Mouse (Mus musculus) cerebellum, adult 9-10 months (tissue): ENCODE measurements at regions not wholly inside any gene's neighbourhood (a gene's known extent, or its start where the extent isn't known, plus 50 kb on each side); places are given as distances from the start of the nearest gene placed in this dataset.

ENCODE experiments used
- DNase-seq: peaks from one replicate; pipeline ENCODE4 v3.0.0; 2022

DNA sequence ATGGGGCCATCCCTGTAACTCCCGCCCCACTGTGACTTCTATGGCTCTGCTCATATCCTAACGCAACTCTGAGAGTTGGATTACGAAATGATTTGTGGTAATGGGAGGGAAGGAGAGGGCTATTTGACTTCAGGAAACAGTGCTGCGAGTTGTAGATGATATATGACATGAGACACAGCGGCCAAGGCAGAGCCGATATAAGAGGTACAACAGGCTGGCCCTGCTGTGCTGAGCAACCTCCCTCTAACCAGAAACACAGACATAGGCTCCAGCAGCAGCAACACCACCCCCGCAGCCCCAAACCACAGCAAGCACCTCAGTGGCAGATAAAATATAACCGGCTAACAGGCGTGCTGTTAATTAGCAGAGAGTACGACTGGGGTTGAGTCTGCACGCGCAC, 312.5 kb upstream of the Mgmt start:
- DNase-seq: no peak

DNA sequence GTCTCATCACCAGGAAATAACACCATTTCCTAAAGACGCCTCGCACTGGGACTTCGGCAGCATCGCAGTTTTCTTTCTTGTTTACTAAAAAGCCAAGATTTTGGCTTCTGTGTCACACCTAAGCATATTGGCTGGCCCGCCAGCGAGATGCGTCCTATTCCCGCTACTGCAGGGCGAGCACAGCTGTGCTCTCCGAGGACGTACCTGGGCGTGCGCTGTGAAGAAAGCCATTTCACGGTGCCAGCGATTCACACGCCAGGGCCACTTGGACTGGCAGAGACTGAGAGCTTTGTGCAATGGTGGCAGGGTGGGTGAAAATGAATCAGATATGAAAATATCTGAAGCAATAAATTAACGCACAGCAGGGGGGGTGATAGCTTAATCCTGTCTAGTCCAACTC, 310.1 kb upstream of the Mgmt start:
- DNase-seq: no peak

DNA sequence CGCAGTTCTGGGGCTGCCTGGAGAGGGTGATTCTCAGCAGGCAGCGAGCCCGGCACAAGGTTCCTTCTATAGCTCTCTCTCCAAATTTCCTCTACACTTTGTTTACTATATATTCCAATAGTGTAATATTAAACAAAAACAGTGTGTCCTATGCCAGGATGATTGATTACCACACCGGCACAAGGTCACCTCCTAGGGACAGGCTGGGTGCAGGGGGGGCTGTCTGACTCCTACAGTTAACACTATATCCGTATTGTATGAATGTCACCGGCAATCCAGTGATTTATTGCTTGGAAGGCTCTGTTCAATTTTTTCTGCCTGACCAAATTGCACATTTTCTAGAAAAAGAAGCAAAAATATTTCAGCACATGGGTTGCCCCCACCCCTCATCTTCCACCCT, 305.9 kb upstream of the Mgmt start:
- no peak for DNase-seq

DNA sequence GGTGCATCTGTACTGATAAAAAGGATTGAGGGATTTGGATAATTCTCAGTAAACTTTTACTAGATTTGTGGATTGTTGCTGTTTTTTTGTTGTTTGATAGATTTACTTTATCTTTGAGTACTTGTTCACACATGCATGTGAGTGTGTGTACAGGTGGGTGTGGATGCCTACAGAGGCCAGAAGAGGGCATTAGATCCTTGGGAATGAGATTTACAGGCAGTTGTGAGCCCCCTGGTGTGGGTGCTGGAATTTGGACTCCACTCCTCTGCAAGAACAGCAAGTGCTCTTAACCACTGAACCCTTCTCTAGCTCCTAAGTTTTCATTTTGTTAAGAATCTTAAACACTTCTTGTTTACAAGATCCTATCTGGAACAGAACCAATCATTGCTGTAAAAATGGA, 303.5 kb upstream of the Mgmt start:
- DNase-seq: no peak

DNA sequence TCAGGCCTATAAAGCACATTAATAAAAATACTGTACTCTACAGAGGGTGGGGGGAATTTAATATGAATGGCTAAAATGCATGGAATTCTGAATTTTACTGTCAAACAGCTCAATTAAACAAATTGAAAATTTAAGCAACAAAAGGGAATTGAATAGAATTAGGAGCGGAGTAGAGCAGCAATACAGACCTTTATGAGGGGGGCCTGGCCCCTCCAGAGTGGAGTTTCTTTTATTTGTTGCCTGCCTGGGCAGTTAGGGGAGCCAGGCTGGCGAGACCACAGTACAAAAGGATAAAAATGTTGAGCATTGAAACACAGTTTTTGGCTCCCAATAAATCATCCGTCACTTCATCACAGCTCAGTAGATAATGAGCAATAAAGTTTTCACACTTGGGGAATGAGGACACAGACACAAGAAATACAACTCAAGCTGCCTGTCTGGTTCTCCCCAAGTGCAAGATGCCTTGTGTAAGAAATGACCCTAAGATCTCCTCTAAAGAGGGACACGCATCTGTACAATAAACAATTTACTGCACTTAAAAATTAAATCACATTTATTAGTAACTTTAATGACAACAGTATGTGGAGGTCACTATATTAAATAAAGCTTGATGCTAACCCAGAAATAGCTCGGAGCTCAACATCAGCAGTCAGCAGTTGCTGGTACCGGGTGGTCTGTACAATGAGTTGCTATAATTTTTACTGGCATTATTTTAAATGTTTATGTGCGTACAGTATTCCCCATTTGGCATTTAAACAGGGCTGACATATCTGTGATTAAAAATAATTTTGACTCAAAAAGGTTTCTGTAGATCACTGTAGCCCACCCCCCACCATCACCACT, 286.9 kb upstream of the Mgmt start:
- no peak for DNase-seq

DNA sequence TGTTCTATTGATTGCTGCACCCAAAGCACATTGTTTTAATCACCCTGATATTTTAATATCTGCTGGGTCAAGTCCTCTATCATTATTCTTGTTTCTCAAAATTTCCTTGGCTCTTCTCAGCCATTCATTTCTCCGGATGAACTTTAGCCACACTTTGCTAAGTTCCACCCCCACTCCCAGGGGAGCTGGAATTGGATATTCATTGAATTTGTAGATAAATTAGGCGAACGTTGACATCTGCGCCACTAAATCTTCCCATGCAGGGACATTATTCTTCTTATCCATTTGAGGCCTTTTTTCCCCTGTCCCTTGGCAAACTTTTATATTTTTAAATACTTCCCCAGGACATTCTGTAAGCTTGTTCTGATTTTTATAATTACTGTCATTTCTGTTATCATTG, 280.9 kb upstream of the Mgmt start:
- DNase-seq: no peak

DNA sequence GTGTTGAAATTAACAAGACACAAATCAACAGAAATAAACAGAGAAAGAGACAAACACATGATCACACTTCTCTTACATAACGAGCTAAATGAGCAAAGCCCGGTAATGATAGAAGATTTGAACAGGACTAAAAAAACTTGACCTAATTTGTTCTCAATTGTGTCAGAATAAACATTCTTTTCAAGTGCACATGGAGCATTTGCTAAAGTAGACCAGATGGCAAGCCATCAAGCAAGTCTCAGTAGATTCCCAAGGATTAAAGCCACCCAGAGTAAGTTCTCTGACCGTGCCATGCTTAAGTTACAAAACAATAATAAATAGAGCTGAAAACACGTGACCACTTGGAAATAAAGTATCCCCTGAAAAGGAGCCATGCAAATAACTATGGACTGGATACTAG, 269.9 kb upstream of the Mgmt start:
- DNase-seq: no peak

DNA sequence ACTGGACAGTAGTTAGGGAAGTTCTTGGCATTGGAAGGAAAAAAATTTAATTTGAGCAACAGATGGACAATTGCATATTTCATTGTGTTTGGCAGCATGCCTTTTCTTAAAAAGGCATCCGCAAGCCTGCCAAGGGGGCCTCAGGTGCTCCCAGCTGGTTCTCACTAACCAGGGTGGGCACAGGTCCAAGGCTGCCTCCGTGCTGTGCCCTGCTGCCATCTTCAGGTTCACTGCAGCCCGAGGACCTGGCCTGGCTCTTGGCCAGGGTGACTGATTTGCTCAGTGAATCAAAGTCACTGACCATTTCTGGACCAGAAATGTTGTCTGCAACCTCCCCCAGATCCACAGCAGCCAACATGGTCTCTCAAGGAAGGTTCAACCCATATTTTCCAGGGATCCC, 263.3 kb upstream of the Mgmt start:
- peak; percentile 74 for DNase-seq

DNA sequence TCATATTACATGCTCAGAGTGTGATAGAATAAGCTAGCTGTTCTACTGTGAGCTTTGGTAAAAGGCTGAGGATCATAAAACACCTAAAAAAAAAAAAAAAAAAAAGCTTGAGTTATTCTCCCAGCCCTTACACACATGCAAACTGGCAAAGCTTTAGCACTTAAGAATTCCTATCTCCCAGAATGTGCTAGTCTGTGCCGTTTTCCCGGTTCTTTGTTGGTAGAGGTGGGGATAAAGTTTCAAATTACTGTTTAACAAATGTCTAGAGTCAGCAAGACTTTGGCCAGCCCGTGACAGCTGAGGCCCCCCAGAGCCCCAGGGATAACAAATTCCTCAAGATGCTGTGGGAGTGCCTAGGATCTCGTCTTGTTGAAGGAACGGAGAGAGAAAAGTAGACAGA, 254.3 kb upstream of the Mgmt start:
- no peak for DNase-seq

DNA sequence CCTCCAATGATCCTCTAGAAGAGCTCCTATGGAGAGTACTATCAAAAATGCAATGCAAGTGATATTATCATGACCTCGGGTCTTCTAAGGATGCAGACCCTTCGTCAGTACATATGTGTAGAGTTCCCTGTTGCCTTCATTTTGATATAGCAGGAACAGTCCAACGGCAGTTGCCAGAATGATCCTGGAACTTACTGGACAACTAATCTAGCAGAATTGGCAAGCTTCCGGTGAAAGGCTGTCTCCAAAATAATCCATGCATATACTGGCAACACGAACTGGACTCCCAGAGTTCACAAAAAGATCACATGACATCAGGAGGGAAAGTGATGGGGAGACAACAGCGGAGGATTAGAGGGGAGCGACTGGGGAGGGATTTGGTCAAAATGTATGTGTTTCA, 253.6 kb upstream of the Mgmt start:
- no peak for DNase-seq

DNA sequence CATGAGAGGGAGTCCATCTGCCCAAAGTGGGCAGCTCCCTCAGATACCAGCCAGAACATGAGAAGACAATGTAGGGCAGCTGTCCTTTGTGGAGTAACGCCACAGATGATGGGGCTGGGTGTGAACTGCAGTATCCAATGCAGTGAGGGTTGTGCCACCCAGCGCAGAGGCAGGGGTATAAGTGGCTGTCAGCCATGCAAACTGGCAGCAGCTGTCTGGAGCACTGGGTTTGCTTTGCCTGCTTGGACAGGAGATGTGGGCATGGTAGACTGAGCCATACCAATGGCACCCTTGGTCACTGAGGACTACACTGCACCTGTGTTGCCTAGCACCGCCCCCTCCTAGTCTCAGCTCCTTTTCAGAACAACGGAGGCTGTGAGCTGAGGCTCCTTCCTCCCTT, 244.6 kb upstream of the Mgmt start:
- no peak for DNase-seq

DNA sequence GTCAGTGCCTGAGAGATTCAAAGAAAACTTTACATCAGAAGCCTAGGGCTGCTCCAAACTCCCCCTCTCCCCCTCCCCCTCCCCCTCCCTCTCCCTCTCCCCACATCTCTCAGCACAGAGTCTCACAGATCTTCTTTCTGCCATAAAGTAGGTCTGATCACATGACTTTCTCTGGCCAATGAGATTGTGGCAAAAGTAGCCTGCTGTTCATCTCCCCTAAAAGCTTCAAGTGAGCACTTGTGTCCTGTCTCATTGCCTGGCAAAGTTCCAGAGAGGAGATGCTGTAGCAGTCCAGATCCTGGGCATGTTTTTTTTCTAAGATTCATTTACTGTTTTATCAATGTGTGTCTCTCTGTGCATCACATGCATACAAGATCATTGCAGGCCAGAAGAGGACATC, 234.5 kb upstream of the Mgmt start:
- DNase-seq: no peak

DNA sequence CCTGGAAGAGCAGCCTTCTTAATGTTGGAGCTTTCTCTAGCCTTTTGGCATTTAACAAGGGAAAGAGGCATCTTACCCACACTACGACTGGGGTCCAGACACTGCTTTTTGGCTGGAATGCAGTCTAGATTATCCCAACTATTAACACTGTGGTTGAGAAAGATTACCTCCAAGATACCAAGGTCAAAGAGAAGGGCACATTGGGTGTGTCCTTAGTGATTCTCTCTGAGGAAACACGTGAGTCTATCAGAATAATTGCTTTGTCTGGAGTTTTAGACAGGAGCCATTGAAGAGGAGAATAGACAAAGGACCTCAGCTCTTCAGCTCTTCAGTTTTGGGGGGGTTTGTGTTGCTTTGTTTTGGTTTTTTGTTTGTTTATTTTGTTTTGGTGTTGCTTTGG, 234.0 kb upstream of the Mgmt start:
- DNase-seq: no peak

DNA sequence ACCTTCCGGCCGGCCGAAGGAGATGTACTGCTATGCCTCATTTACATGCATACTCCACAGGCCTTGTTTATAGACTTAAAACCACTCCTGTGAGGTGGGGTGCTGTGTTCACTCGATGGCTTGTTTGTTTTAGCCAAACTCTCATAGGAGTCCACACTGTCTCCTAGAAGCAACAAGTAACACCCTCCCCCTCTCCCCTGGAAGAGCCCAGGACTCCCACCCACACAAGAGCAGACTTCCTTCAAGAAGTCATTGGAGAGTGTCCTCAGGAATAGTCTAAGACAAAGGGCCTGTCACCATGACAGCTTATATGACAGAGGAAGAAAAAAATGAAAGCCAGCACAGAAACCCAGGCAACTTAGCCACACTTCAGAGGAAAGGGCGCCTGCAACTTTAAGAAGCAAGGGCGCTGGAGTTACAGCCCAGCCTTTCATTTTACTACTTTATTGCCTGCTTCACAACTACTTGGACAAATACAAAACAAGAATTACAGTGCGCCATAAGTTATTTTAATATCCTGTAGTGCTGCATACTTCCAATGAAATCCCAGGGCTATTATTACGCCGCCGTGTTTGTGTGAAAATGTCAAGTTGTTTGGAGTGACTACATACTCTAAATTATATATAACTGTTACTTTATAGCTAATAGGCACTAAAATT, 229.9 kb upstream of the Mgmt start:
- no peak for DNase-seq

DNA sequence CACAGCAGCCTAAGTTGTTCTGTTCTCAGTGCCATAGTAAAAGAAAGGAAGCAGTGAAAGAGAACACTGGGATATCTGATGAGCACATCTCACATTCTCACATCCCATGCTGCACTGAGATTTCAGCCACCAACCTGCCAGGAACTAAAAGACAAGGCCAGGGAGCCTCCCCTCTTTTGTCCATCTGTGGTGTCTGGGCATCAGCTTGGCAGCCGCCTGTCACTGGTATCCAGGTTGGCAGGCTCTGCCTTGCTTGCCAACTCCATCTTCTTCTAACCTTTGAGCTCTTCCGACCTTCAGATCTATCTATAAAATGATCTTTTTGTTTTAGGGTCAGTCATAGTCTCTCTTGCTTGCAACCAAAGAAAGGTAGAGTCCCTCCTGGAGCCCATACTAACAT, 228.5 kb upstream of the Mgmt start:
- DNase-seq: no peak

DNA sequence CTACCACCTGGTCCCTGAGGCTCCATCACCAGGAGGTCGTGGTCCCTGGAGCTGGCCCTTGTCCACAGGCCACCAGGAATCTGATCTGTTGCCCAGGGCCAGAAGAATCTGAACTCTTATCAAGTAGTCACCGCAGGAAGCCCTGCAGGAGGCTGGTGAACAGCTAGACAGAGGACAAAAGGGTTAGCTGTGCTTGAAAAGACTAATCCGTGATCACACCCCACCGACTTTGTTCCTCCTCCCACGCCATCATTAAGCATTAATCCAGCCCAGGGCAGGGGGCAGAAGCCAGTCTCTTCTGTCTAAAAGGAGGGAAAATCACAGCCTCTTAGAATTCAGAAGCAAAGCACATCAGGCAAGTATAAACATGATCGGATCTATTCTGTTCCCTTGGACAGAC, 227.7 kb upstream of the Mgmt start:
- no peak for DNase-seq

DNA sequence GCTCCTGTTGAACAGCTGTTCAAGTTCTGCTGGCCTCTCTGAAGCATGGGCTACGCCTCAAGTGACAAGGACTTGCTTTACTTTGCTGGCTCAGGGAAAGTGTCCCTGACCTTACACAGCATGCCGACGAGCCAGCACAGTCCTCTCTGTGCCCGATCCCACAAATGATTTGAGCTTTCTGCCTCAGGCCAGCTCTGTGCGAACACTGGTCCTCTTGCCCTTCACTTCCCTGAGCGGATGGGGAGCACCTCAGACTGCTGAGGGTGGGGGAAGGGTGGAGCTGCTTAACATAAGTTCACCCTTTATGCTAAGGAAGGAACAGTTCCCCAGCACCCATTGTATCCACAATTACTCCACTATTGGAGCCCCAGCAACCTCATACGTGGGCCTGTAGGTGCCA, 223.7 kb upstream of the Mgmt start:
- no peak for DNase-seq

DNA sequence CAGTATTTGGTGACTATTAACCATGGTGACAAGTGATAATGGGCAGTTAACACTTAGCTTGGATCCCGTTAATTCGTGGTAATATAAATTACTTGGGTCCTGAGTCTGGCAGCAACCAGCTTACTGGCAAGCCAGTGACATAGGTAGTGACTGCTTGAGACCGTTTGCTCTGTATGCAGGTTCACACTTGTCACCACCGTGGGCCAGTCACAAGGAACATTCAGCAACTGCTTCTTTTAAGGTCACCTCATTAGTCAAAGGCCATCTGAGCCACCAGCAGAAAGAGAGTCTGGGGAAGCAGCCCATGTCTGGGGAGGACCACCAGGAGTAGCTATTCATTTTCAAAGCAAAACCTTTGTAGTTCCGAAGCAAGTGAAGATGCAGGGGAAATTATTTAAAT, 220.3 kb upstream of the Mgmt start:
- no peak for DNase-seq

DNA sequence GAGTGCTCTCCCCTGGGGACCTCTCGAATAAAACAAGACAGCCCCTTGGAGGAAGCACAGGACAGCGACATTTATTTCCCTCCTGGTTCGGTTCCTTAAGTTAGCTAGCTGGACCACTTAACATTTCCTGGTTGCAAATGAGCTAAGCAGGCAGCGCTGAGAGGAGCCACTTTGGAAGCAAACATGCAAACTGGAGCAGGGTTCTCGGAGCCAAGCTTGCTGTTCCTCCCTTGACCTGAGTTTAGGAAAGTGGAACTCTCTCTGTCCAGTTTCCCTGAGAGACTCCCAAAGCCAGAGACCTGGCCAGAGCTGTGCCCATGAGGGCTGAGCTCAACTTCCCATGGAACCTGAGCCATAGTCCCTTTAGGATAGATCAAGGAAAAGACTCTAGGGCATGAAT, 219.4 kb upstream of the Mgmt start:
- DNase-seq: no peak

DNA sequence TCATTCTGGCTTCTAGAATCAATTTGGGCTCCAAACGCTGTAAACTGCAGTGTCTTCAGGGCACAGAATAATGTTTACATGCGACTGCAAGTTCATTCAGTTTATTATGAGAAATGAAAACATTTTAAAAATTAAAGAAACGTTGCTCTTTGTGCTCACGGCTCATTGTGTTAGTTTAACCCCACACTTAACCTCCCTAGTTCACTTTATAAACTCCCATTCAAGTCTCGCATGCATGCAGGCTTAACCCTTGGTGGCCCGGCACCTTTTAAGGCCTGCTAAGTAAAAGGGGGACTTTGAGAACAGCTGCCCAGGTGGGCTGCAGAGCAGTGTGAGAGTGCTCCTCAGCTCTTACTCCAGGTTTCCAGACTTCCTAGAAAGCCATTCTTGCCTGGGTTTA, 218.3 kb upstream of the Mgmt start:
- DNase-seq: no peak

DNA sequence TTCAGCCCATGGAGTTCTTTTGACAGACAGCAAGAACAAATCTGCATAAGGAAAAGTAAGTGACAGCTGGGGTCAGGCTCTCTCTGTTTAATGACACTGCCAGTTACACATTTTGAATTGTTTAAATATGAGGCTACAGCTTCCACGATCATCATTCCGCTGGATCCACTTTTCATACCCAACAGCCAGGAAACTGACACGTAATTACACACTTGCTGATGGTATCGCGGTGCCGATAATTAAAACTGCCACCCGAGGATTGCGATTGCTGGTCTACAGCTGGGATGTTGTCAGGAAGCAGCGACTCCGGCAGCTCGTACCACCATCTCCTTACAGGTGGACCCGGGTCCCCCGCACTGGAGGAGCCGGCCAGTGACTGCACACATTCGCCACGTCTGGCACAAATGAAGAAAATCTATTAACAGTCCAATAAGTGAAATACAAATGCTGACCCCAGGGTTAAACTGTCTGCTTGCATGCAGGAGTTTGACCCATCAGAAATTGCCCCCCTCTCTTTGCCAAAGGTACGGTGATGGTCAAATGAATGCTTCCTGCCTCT, 217.3 kb upstream of the Mgmt start:
- DNase-seq: no peak

DNA sequence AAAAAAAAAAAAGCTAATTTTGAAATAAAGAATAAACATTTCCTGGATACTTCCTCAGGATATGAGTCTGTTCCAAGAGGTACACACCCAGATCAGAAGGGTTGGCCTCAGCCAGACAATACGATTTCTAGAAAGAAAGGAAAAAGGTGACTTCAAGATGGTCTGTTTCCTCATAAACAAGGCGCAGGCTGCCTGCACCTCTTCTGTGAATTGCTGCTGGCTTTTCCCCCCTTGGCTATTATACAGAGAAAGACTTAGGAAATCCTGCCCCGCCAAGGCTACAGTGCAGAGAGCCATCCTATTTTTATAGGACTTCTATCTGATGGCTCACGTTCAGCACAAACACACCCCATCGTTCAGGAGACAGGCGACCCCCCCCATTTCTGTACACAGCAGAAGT, 204.8 kb upstream of the Mgmt start:
- no peak for DNase-seq

DNA sequence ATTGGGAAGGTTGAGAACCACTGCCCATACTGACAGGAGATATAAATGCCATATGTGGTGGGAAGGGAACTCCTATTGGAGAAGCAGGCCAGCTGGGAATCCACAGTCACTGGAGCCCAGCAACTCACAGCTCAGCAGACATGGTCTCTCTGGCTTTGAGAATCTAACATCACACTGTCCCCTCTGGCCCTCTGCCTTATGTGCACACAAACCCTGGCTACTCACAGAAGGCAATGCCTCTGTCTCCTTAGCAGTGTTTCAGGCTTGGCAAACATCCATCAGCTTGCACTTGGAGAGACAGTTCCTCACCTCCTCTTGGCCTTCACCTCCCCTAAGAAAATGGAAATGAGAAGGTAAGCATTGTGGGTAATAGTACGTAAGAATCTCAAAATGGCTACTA, 188.2 kb upstream of the Mgmt start:
- DNase-seq: no peak

DNA sequence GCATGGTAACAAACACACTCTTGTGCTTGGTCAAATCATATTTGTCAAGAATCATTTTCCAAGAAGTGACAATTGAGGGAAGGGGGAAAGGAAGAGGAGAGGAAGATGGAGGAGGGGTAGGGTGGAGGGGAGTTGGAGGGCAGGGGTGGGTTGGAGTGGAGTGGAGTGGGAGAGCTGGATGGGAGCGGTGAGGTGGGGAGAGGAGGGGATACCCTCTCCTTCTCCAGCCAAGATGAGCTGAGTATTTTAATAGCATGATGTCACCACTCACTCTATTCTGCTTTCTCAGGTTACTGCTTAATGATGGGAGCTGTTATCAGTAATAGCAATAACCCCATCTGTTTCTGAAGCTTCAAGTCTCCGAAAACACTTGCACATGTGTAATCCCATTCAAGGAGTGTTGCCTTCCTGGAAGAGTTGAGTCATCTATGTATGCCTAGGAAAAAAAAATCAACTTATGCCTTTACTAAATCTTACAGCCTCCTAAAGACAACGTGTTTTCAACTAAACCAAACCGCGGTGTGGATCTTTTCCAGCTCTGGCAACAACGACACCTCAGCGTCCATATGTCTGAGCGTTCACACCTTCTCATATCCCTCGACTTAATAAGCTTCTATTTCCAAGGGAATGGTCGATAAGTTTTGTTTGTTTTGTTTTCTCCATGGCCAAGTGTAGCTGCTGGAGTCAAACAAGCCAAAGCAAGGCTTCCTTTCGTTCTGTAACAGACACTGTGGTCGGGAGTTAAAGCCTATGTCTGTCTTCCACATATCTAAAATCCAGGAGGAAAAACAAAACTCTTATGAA, 187.0 kb upstream of the Mgmt start:
- DNase-seq: no peak
